Mouse (Mus musculus) kidney, adult 2 months (tissue): Measurements from ENCODE around the gene Mapkapk3.

Source experiments
- CTCF ChIP-seq: fragments of 200-500 bp; conservative IDR thresholded peaks from 2 replicates; pipeline ENCODE4 v1.5.1; 2011; ENCODE audit warnings: low read depth, mild to moderate bottlenecking, control low read depth, low read length, moderate library complexity, mixed read lengths; ENCODE audit not compliant: insufficient read depth, insufficient read length
- POLR2A ChIP-seq: fragments of 200-500 bp; IDR thresholded peaks from one replicate; pipeline ENCODE4 v1.6.1; 2011; ENCODE audit warnings: low read depth, low read length, control low read depth

DNA sequence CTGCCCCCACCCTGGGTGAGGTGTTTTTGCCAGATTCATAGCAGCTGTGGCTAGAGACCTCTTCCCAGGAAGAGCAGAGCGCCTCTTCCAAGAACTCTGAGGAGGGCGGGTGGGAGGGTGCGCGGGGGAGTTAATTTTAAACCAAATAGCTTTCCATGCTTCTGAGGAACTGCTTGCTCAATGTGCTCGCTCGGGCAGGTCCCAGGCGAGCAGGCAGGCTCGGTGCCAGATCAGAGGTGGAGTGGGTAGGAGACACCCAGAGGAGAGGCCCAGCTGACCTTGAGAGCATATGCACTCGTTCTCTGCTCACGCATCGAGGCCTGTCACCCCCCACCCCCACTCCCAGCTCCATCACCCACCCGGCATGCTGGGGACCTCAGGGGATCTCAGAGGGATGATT lies 18.2 kb upstream of the Mapkapk3 start:
- TF ChIP-seq CTCF (no peak), POLR2A (no peak)
